ENCODE assay signal across 17 mouse cellular contexts in the genomic region with DNA sequence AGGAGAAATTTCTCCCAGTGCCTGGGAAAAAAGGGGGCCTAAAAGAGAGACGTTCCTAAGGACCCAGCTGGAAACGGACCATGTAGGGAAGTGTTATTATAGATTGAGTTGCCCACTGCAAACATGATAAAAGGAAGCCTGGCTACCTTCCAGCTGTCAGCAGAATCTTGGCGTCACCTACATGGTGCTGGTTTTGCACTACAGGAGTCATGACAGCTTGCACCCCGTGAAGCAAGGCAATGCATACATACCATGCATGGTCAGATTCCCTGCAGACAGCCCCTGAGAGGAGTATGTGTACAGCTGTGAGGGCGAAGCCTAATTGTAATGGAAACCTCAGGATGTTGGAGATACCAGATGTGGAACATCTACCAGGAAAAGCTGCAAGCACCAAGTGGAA. TPM values are rescaled to one million over a fixed set of nuclear protein-coding genes. Genes with fewer than 3 reads are reported as not detected.
"Had no signal": no experiment of that assay in that cellular context is flagged by ENCODE, and none has a peak within 500 bp of the region (broad histone marks: within the 10 kb centered on the region; RNA-seq: fewer than 3 reads in every experiment).

No protein-coding gene starts in this region.

- H3K4me1 ChIP-seq: liver, embryonic 12.5 days; lung, embryonic 15.5 days; midbrain, embryonic 12.5 days; neural tube, embryonic 13.5 days; stomach, embryonic 15.5 days had no signal

- H3K36me3 ChIP-seq: limb, embryonic 15.5 days; liver, embryonic 12.5 days; lung, embryonic 15.5 days; midbrain, embryonic 12.5 days; neural tube, embryonic 13.5 days; stomach, embryonic 15.5 days had no signal

- H3K27me3 ChIP-seq: limb, embryonic 15.5 days; lung, embryonic 15.5 days; midbrain, embryonic 12.5 days; stomach, embryonic 15.5 days had no signal

- DNase-seq: kidney, adult 9 months; kidney, postnatal 36 days; layer of hippocampus, adult 9-11 months; layer of hippocampus, postnatal 36 days; left cerebral cortex, postnatal 4 days; right cerebral cortex, postnatal 14 days; thymus, adult 2 months; thymus, postnatal 25 days had no signal

- H3K4me2 ChIP-seq: limb, embryonic 15.5 days; liver, embryonic 12.5 days; lung, embryonic 15.5 days; midbrain, embryonic 12.5 days; neural tube, embryonic 13.5 days; stomach, embryonic 15.5 days had no signal

- ATAC-seq: liver, embryonic 12.5 days; midbrain, embryonic 16.5 days had no signal

- H3K27ac ChIP-seq: kidney, postnatal 0 days; limb, embryonic 15.5 days; liver, embryonic 12.5 days; lung, embryonic 15.5 days; midbrain, embryonic 12.5 days; neural tube, embryonic 13.5 days; stomach, embryonic 15.5 days had no signal

- H3K9ac ChIP-seq: limb, embryonic 15.5 days; liver, embryonic 12.5 days; lung, embryonic 15.5 days; midbrain, embryonic 12.5 days; neural tube, embryonic 13.5 days; stomach, embryonic 15.5 days had no signal

- H3K9me3 ChIP-seq: limb, embryonic 15.5 days; liver, embryonic 12.5 days; lung, embryonic 15.5 days; midbrain, embryonic 12.5 days; neural tube, embryonic 13.5 days; stomach, embryonic 15.5 days had no signal

- H3K4me3 ChIP-seq: limb, embryonic 15.5 days; liver, embryonic 12.5 days; lung, embryonic 15.5 days; midbrain, embryonic 12.5 days; neural tube, embryonic 13.5 days; stomach, embryonic 15.5 days had no signal

RNA-seq across cellular contexts. Expression of gene Fcrlb, which starts 2.9 kb away (rescaled TPM):
- total RNA-seq: left cerebral cortex, postnatal 4 days had no signal
- polyA plus RNA-seq: lung, embryonic 15.5 days had no signal

RNA-seq across cellular contexts. Expression of gene Fcrla, which starts 11.7 kb away (rescaled TPM):
- total RNA-seq: layer of hippocampus, adult 18-20 months; layer of hippocampus, postnatal 36 days; left cerebral cortex, postnatal 4 days had no signal
- polyA plus RNA-seq: kidney, postnatal 0 days; midbrain, embryonic 12.5 days; midbrain, embryonic 16.5 days; neural tube, embryonic 13.5 days had no signal

RNA-seq across cellular contexts. Expression of gene Gm26620, which starts 30.8 kb away (rescaled TPM):
- polyA plus RNA-seq: midbrain, embryonic 12.5 days had no signal
